Mouse (Mus musculus) urinary bladder, postnatal 4 days (tissue): ENCODE results near the gene A330070K13Rik.

Experiments used
- DNase-seq, 2 experiments: peaks; one replicate each; pipeline ENCODE4 v3.0.0; 2021 to 2022; ENCODE audit warnings: low spot score in 2 of 2

Gene A330070K13Rik

DNA sequence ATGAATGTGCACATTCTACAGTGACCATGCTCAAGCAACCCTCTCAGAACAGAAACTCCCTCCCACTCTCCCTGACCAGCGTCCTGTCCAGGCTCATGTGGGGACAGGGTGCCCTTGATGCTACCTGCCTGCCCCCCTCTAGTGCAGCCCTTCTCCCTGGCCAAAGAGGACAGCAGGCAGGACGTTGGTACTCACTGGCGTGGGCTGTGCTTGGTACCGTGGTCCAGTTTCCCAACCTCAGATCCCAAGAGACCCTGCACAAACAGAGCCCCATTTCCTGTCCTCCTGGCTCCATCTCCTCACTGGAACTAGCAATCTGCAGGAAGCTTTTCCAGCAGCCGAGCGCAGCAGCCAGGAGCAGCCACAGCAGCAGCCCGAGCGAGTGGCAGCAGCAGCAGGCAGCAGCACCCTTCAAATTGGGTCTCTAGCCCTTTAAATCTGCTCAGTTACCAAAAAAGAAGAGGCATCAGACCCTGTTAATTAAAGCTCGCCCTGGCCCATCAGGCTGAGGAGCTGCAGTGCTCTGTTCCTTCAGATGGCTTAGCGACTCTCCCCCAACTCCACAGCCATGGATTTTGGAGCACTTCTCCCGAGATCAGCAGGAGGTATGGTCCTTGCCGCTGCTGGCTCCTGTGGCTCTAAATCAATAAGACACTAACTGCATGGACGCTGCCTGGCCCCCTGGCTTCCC, at the start of gene A330070K13Rik:
A330070K13Rik (minus strand) TSS at position 410 of the 691 bp plus-strand sequence.
- DNase-seq, result no peak

DNA sequence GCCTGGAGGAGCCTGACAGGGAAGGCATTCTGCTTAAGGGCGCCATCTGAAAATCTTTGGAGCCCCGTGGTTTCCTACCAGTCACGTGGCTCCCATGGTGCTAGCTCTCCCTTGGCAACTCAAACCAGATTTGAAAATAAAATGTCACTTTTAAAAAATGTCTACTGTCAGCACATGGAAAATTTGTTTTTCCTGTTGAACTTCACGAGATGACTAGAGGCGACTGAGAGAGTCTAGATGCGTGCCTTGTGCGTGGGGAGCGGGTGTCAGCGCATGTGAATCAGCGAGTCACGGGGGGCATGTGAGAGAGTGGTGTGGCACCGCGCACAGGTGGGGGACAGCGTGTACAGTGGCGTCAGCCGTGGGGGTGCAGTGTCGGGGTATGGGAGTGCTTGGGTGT, 27.1 kb upstream of the A330070K13Rik start:
- DNase-seq, result no peak

DNA sequence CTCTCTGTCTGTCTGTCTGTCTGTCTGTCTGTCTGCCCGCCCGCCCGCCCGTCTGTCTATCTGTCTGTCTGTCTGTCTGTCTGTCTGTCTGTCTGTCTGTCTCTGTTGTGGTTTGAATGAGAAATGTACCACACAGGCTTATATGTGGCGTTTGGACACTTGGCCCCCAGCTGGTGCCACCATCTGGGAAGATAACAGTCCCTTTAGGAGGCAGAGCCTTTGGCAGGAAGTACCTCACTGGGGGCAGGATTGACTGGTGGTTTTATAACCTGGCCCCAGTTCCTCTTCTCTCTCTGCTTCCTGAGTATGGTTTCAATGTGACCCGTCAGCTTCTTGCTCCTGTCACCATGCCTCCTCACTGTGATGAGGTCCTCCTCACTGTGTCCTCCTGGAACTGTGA, 25.3 kb upstream of the A330070K13Rik start:
- DNase-seq, result no peak

DNA sequence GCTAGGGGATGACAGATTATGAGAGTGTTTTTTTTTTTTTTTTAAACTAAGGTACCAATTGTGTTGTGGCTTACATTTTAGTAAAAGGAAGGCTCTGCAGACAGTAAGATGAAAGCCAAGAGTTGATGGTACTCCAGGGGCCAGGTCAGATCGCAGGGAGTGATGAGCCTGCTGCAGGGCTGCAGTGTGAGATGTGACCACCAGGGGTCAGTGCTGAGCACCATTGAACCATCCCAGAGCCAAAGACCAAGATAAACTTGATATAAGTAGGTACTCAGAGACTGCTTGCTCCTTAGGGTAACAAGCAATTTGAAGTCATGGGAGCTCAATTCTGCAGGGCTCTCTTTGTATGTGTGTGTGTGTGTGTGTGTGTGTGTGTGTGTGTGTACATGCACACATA, 20.8 kb upstream of the A330070K13Rik start:
- DNase-seq, result no peak

DNA sequence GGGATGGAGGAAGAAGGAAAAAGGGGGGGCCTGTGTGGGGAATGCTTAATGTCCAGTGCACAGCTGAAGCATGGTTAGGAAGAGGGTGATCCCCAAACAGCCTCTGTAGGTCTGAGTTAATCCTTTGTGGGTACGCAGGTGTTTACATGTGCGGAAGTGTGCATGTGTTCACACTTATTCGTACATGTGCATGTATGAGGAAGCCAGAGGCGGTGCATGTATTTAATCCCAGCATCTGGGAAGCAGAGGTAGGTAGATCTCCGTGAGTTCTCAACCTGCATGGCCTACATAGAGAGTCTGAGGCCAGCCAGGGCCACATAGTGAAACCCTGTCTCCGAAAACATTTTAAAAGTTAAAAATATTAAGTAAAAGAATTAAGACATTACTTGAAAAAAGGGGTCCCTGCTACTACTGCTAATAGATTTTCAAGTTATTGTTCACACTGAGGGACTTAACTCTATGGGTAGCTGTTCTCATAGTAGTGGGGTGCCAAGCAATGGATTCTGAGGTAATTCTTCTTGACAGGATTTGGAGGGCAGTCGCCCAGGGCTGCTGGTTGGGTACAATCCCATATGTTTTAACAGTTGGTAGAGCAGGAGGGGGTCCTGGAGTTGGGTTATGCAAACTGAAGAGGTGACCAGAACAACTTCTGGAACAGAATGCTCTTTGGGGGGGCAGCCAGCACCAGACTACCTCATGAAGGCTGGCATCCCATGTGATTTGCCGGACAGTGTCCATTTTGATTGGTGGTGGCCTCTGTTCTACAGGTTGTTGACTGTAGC, 15.9 kb upstream of the A330070K13Rik start:
- DNase-seq, result no peak

DNA sequence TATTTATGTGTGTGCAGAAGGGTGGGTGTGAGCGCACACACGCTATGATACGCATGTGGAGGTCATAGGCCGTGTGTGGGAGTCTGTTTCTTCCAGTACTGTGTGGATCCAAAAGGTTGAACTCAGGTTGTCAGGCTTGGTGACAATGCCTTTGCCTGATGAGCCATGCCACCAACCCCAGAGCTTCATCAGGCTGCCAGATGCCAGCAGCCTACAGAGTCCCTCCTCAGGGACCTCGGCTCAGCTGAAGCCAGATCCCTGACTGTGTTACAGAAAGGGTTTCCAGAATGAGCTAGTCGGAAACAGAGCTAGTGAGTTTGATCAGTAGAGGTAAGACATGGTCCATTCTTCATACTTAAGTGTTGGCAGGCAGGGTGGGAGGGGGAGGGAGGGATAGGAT, 10.7 kb upstream of the A330070K13Rik start:
- no peak for DNase-seq

DNA sequence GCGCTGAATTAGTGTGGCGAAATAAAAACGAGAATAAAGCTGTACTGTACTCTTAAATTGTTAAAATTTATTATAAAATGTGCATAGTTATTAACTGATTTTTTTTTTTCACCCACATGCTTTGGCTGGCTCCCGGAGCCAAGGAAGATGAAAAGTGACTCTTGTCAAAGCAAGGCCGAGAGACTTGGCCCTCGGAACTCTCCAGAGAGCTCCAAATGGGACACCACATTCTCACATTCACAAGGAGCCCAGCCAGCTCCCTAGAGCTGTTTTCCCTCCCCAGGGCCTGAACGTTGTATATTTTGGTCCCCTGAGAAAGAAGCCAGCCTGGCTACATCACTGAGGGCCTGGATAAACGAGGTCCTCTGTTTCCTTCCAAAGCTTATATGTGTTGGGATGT, 10.0 kb upstream of the A330070K13Rik start:
- DNase-seq, result no peak

DNA sequence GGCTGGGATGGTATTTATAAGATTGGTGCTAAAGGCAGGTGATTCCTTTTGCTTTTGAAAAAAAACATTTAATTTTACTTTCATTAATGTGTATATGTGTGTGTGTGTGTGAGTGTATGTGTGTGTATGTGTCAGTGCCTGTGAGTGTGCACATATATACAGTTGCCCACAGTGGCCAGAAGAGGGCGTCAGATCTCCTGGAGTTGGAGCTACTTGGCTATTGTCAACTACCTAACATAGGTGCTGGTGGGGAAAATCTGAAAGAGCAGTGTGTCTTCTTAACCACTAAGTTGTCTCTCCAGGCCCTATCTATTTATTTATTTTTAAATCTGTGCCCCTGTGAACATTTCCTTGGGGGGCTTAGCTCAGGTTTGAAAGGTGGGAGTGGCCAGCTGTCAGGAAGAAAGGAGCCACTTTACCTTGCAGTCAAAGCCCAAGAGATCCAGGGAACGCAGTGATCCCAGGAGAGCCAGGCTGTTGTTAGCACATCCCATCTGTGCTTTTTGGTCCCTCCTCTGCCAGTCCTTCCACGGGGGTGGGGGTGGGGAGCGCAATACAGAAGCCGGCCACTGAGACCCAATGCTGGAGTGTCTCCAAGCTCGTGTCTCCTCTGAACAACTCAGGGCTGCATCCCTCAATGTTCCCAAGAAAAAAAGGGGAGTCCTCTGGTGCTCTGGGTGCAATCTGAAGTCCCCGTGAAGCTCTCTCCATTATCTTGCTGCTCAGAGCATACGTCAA, 9.4 kb upstream of the A330070K13Rik start:
- DNase-seq, result no peak

DNA sequence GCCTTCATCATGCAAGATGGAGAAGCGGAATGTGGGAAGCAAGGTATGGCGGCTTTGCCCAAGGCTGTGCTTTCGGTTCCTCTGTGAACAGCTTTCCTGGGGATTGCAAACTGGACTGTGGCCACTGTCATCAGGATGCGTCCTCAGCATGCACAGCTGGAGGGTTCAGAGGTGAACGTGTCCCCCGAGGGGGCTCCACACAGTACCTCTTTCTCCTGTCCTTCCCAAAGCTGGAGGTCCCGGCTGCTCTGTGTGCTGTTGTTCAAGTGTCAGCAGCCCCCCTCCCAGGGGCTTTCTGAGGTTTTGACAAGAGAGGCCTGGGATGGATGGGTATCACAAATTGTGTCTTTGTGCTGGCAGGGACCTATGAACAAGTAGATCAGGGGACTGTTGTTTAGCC, 2.0 kb upstream of the A330070K13Rik start:
- DNase-seq, result no peak

DNA sequence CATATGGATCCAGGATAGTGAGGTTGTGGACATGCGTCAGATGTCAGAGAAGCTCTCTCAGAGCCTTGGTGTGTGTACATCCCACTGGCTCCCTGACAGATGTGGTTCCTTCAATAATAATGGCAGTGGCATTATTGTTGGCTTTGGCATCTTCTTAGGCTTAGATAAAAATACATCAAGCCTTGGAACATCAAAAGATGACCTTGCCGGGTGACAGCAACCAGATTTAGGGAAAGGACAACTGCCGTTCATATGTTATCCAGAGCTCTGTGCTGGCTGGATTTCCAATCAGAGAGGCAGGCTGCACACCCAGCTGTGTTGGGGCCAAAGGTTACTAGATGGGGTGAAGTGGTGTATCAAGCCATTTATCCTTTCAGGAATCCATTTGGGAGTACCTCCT, 9.0 kb downstream of the A330070K13Rik start:
- DNase-seq, result no peak

DNA sequence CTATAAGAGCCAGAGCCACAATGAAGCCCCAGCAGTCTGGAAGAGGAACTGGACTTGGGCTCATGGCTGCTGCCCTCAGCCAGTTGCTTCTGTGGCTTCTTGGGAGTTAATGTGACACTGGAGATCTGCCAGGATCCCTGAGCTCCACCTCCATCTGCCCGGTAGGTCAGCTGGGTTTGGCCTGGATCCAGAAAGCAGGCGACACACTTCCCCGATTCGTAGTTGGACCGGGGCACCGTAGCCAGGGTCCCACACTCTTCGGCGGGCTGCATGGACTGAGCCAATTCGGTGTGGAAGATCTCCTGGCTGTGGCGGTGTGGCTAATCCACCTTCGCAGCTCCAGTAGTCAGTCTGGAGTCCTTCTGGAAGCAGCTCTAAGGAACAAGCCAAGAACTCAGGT, 15.2 kb downstream of the A330070K13Rik start, which contains the start of gene Caln1:
Caln1 (plus strand) TSS at position 219 of the 400 bp plus-strand sequence.
- DNase-seq, result no peak

DNA sequence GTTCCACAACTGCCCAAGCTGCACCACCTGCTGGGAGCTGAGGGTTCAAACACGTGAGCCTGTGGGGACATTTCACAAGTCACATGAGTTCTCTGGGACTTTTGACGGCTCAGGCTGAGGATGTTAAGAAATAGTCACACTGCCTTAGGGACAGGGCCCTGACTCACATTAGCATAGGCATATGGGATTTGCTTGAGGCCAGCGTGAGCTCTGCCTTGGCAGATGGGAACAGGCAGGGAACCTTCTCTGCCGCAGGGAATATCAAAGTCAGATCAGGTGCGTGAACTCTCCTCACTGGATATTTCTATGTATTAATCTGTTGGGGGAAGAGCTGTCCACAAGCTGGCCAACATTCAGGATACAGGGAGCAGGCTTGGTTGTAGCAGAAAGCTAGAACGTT, 16.2 kb downstream of the A330070K13Rik start:
- no peak for DNase-seq

DNA sequence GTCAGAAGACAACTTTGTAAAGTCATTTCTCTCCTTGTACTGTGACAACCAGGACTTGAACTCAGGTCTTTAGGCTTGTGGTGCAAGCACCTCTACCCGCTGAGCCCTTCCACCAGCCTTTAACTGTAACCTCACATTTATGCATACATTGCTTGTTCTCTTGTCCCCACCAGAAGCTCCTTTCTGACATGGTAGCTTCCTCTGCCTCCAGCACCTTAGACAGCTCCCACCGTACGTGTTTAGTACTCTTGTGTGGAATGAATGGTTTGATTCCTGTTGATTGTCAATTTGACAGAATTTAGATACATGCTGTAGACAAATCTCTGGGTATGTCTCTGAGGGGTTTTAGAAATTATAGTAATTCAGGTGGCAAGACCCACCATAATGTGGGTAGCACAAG, 20.7 kb downstream of the A330070K13Rik start:
- DNase-seq, result no peak

DNA sequence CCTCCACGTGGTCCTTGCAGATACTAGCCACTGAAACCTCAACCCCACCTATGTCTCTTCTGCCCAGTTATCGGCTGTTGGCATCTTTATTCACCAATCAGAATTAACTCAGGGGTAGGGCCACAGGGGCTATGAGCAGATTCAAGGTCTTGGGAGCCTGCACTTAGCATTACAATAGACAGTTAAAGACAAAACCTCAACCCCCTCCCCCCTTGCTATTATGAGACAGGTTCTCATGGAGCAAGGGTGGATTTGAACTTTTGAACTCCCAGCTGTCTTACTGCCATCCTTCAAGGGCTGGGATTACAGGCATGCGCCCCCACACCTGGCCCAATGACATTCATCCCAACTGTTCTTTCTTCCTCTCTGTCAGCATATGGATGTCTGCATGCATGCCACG, 21.3 kb downstream of the A330070K13Rik start:
- no peak for DNase-seq

DNA sequence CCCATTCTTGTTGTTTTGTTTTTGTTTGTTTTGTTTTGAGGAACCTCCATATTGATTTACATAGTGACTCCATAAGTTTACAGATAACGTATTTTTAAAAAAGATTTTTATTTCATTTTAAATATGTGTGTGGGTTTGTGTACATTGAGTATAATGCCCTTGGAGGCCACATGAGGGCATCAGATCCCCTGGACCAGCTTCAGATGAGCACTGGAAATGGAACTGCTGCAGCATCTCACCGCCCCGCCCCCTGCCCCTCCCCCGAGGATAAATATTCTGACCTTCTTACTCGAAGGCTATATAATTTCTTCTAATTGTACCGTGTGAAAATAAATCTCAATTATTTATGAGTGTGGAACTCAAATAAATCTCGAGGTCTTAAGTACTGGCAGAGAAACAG, 29.2 kb downstream of the A330070K13Rik start:
- DNase-seq, result no peak

DNA sequence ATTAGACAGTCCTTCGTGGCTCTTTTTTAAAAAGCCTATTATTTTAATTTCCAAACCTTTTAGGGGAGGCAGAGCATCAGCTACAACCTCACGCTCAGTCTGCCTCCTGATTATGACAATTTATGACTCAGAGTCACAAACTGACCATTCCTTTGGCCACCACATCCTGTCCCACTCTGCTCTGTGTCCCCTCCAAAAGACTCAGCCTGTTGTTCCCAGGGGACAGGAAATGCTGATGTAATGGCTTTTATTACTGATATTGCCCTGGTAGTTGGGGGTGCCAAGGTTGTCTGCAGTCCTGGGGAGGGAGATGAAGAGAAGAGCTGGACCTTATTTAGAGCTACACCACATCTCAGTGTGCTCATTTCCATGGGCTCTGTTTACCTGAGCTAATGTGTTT, 38.6 kb downstream of the A330070K13Rik start:
- DNase-seq, result no peak

DNA sequence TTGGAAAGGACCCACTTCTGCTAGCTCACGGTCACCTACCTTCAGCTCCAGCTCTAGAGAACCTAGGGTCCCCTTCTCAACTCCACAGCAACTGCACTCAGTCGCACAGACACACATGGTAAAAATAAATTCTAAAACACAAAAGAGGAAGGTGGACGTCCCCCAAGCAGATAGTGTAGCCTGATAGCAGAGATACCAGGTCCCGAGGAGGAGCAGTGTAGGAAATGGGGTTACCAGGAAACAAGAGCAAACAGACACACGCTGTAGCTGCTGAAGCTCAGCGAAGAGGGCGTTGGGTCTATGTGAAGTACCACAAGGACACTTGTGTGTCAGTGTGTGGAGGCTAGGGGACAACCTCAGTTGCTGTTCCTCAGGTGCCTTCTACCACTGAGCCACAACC, 39.4 kb downstream of the A330070K13Rik start:
- no peak for DNase-seq

DNA sequence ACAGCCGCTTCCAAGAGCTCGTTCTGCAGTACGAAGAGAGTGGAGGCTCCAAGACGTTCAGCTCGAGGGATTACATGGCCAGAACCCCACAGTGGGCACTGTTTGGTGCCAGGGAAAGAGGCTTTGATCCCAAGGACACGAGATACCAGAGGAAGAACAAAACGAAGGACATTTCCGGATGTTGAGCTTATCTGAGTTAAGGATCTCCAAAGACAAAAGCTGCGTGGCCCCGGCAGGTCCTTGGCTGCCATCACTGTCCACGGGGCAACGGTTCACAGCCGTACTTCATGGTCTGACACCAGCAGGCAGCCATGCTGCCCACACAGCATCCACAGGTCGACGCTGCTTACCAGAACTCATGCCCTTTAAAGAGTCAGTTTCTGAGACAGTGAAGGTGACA, 43.8 kb downstream of the A330070K13Rik start:
- DNase-seq, result no peak

DNA sequence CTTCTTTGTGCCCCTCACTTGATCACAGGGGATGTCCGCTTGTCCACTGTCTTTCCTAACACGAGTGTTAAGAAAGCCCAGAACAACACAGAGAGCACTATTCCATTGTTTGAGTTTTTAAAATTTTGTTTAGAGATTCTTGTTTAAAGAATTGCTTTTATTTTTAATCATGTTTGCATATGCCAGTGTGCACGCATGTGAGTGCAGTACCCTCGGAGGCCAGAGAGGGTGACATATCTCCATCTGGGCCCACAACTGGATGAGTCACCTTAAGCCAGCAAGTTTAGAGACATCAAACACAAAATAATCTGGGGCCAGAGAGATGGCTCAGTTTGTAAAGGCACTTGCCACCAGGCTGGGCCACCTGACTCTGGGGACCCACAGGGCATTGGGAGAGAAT, 49.0 kb downstream of the A330070K13Rik start:
- no peak for DNase-seq

DNA sequence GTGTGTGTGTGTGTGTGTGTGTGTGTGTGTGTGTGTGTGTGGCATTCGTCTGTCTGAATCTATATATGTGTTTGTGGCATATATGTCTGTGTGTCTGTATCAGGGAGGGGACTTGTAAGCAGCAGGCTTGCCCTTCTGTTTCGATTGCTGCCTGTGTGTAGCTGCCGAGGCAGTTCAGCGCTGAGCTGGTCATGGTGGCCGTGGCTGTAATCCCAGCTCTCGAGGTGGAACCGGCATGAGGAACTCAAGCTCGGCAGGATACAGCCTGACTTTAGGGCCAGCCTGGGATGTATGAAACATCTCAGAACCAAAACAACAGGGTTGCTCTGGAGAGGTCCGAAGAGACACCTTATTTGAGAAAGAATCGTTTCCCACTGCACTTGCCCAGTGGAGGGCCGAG, 50.5 kb downstream of the A330070K13Rik start:
- DNase-seq, result no peak

DNA sequence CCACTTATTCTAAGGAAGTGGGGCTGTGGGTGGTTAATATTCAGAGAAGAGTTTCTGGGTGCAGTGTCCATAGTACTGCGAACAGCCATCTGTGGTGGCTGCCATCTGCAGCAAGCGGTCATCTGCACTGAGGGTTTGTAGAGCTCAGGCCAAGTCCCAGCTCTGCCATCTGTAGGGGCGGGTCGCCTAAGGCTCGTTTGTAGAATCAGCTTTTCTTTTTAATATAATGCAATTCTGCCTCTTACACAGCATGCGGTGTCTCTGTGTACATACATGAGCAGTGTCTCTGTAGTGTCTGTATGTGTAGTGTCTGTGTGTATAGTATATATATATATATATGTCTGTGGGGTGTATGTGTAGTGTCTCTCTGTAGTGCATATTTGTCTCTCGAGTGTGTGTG, 50.9 kb downstream of the A330070K13Rik start:
- no peak for DNase-seq

DNA sequence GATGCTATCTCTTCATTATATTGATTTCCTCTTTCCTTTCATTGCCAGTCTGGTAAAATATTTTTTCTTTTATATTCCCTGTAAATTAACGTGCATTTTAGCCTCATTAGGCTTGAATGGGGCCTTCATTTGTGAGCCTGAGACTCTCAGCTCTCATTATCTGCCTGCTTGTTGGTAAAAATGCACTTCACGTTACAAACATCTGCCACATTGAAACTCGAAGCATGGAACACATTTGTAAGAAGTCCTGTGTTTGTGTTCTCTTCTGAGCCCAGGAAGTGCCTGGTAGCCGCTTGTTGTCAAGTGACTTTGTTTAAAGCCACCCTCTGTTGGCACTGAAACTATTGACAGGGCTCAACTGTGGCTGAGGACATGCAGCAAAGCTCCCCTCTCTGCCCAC, 53.2 kb downstream of the A330070K13Rik start:
- no peak for DNase-seq

DNA sequence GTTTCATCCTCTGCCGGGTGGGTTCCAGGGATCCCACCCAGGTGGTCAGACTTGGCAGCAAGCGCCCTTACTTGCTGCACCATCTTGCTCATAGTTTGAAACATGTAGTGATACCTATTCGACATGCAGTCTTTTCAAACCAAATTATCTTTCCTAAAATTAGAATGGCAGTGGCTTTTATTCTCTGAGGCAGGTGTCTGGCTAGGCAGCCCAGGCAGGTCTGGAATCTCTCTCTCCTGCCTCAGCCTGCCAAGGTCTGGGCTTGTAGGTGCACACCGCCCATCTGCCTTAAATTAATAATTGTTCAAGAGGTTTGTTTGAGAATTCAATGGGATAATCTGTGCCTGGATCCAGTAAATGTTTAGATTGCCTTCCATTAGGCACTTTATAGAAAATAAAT, 53.6 kb downstream of the A330070K13Rik start:
- DNase-seq, result no peak
